Mouse (Mus musculus) lung, adult 2 months (tissue): ENCODE measurements around the gene Dnah8. TPM values are rescaled to one million over a fixed set of nuclear protein-coding genes. Genes with fewer than 3 reads are reported as not detected.
A peak's percentile ranks its signal among the peaks of the same experiment; 100 is the strongest.

ENCODE experiments used
- DNase-seq: peaks from one replicate; pipeline ENCODE4 v3.0.0; 2022
- H3K4me1 ChIP-seq: fragments of 200-500 bp; 2 replicates; pipeline ENCODE4 v1.6.1; 2011; ENCODE audit warnings: low read length; ENCODE audit not compliant: control insufficient read depth, insufficient read depth
- H3K4me3 ChIP-seq: fragments of 200-500 bp; replicated peaks from 2 replicates; pipeline ENCODE3; 2011; ENCODE audit warnings: low read depth, mild to moderate bottlenecking, control low read depth, low read length; ENCODE audit errors: extremely low read depth
- CTCF ChIP-seq: fragments of 200-500 bp; IDR thresholded peaks from 2 replicates; pipeline ENCODE4 v1.5.1; 2011; ENCODE audit warnings: mild to moderate bottlenecking, low read length, control low read depth; ENCODE audit not compliant: insufficient read depth
- POLR2A ChIP-seq: fragments of 200-500 bp; IDR thresholded peaks from 2 replicates; pipeline ENCODE4 v1.6.1; 2011; ENCODE audit warnings: low read depth, mild to moderate bottlenecking, control low read depth, low read length, borderline replicate concordance; ENCODE audit errors: extremely low read depth
- WGBS: fragments of 180-500 bp; shearing (Covaris S2); methylation state at CpG from one replicate; pipeline ENCODE4 v1.1.7; 2018; 5-methylcytosine and 5-hydroxymethylcytosine counted together
- polyA plus RNA-seq: library from polyadenylated mRNA; depleted of rRNA; stranded (reverse); fragments of >200 nt; gene quantifications from 2 replicates; pipeline ENCODE4 v1.2.3, GENCODE M21; 2012

Gene Dnah8
- polyA plus RNA-seq, 1 experiment: 12.0 TPM

GRCm38 (mm10) chr17:30753201-30753600 lies 129.0 kb downstream of the Dnah8 start:
- 85% methylated on average over 6 of the region's 6 CpGs for WGBS
- no peak overlapping the region for H3K4me3 ChIP-seq
- TF ChIP-seq CTCF (no peak), POLR2A (no peak)
- no peaks in the 10 kb centered on the region for H3K4me1 ChIP-seq
- DNase-seq: no peak

DNA sequence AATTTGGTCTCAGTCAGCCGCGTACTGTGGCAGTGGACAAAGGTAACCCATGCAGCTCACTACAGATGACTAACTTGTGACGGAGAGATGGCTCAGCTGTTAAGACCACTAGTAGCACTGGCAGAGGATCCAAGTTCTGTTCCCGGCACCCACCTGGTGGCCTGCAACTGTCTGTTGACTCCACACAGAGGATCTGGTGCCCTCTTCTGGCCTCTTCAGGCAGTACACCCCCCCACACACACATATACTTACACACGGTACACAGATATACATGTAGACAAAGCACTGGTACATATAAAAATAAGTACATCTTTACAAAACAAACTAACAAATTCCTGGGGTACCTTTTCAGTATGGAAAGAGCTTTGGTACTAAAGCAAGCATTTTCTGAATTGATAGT lies 132.6 kb downstream of the Dnah8 start:
- WGBS: over 99% methylated on average over 5 of the region's 5 CpGs
- no peak for DNase-seq
- TF ChIP-seq POLR2A (no peak), CTCF (no peak)
- no peaks in the 10 kb centered on the region for H3K4me1 ChIP-seq
- no peak overlapping the region for H3K4me3 ChIP-seq

GRCm38 (mm10) chr17:30760307-30760706 lies 136.2 kb downstream of the Dnah8 start:
- WGBS: 91% methylated on average over 4 of the region's 4 CpGs
- H3K4me1 ChIP-seq: no peaks in the 10 kb centered on the region
- DNase-seq: no peak
- TF ChIP-seq CTCF (0 out of 2 replicates have a peak, but pooled peaks have one; percentile 8), POLR2A (no peak)
- no peak overlapping the region for H3K4me3 ChIP-seq

DNA sequence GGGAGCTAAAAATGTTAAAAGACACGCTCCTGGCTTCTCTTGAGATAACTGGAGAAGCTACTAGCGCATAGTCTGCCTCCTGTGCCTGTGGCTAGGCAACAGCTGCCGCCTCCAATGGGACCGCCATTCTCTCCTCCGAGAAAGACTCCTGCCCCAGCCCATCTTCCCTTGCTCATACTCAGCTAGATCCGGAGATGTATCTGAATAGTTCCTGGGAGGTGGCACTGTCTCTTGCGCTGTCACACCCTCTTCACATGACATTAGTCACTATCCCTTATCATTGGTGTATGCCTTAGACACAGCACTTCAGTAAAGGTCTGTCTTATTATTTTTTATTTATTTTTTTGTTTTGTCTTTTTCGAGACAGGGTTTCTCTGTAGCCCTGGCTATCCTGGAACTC lies 140.1 kb downstream of the Dnah8 start:
- Histone ChIP-seq H3K4me1 (no peaks in the 10 kb centered on the region), H3K4me3 (no peak overlapping the region)
- TF ChIP-seq POLR2A (no peak), CTCF (no peak)
- no peak for DNase-seq
- WGBS: 92% methylated on average over 8 of the region's 8 CpGs

- DNase-seq: no peak
- Histone ChIP-seq H3K4me1 (no peaks in the 10 kb centered on the region), H3K4me3 (no peak overlapping the region)
- TF ChIP-seq POLR2A (no peak), CTCF (no peak)
Observed at GRCm38 (mm10) chr17:30774416-30774815, 150.3 kb downstream of the Dnah8 start.

DNA sequence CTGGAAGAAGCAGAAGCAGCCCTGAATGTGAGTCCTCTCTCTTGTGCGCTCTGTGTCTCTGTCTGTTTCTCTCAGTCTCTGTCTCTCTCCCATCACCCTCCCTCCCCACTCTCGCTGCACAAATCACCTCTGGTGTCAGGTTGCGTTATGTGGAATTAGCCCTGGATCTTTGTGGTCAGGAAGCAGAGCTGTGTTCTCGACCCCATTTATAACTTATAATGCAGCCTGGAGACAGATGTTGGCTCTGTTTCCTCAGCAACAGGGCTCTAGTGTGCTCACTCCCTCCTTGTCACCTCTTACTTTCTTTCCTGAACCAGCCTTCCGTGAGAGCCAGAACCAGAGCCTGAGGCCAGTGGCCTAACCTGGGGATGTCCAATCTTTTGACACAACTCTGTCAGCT lies 150.9 kb downstream of the Dnah8 start:
- no peaks in the 10 kb centered on the region for H3K4me1 ChIP-seq
- TF ChIP-seq CTCF (no peak), POLR2A (no peak)
- DNase-seq: no peak
- H3K4me3 ChIP-seq: no peak overlapping the region
- 50% methylated on average over 5 of the region's 5 CpGs for WGBS

DNA sequence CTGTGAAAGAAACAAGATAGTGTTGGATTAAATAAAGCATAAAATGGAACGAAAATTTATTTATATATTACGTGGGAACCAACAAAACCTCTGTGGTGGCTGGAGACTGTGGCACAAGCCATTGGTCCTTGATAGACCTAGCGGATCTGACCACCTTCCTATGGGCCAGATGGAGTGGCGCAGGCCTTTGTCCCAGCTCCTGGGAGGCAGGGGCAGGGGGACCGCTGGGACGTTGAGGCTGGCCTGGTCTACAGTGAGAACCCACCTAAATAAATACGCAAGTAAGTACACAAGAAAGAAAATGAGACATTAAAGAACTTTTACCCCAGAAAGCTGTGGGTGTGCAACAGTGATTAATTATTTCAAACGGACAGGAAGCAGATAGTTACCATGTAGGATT lies 156.9 kb downstream of the Dnah8 start:
- TF ChIP-seq POLR2A (no peak), CTCF (no peak)
- Histone ChIP-seq H3K4me1 (no peaks in the 10 kb centered on the region), H3K4me3 (no peak overlapping the region)
- 78% methylated on average over 8 of the region's 8 CpGs for WGBS
- DNase-seq: no peak

DNA sequence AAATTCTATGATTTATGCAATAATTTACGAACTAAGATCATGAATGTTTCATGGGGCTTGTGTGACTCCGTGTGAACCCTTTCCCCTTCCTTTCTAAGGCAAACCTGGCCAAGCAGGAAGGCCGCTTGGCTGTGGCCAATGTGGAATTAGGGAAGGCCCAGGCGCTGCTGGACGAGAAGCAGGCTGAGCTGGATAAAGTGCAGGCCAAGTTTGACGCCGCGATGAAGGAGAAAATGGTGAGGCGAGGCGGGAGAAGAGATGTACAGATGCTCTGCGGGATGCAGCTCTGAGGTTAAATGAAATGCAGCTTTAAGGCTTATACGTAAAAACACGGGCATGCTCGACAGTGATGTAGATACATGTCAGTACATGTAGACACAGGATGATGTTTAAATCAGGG lies 158.1 kb downstream of the Dnah8 start:
- no peaks in the 10 kb centered on the region for H3K4me1 ChIP-seq
- 78% methylated on average over 14 of the region's 14 CpGs for WGBS
- TF ChIP-seq CTCF: no peak
- no peak for TF ChIP-seq POLR2A
- no peak for DNase-seq
- H3K4me3 ChIP-seq: no peak overlapping the region

DNA sequence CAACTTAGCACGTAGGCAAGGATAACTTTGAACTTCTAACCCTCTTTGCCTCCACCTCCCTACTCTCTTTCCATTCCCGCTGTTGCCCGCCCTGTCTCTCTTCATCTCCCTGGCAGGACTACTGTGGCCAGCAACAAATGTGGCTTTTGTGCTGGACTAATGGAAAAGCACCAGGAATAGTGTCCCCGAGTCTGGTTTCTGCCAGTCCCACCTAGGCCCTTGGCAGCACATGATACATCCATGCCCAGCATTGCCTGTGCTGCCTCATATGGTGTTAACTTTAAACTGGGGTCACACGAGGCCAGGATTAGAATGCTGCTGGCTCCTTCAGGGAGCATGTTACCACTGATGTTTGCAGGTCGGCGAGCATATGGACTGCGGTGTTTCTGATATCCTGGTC lies 164.2 kb downstream of the Dnah8 start:
- no peak for DNase-seq
- Histone ChIP-seq H3K4me1 (no peaks in the 10 kb centered on the region), H3K4me3 (no peak overlapping the region)
- TF ChIP-seq POLR2A (no peak), CTCF (no peak)
- 90% methylated on average over 8 of the region's 8 CpGs for WGBS

DNA sequence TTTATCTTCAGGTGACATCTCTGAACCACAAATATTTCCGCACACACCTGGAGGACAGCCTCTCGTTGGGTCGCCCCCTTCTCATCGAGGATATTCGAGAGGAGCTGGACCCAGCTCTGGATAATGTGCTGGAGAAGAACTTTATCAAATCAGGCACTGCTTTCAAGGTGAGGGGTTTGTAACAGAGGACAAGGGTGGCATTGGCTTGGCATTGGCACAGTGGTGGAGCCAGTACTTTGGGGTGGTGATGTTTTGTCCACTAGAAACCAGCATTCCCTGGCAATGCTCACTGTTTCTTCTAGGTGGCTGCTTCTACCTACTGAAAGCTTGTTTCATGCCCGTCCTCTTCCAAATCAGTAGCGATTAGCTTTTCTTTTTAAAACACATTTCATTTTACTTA lies 166.7 kb downstream of the Dnah8 start:
- Histone ChIP-seq H3K4me1 (no peaks in the 10 kb centered on the region), H3K4me3 (no peak overlapping the region)
- no peak for DNase-seq
- WGBS: 92% methylated on average over 7 of the region's 7 CpGs
- TF ChIP-seq CTCF (no peak), POLR2A (no peak)
